Mouse (Mus musculus): ENCODE results near the gene F3.

Gene F3

GRCm38 (mm10) chr3:121722971-121723844 lies at the start of gene F3:
TSS of gene F3 (plus strand) at chr3:121723537.
- DNase-seq (ENCODE audit: low spot score in 2 of 2), result peak in 1 of 2 experiments; percentile 62

GRCm38 (mm10) chr3:121678935-121679334 lies 44.4 kb upstream of the F3 start:
- DNase-seq (ENCODE audit: low spot score in 2 of 2), result no peak

GRCm38 (mm10) chr3:121679443-121679842 lies 43.9 kb upstream of the F3 start:
- no peak for DNase-seq (ENCODE audit: low spot score in 2 of 2)

- DNase-seq (ENCODE audit: low spot score in 2 of 2), result no peak
Observed at GRCm38 (mm10) chr3:121680187-121680586, 43.1 kb upstream of the F3 start.

GRCm38 (mm10) chr3:121682439-121683411 lies 40.6 kb upstream of the F3 start:
- no peak for DNase-seq (ENCODE audit: low spot score in 2 of 2)

GRCm38 (mm10) chr3:121684552-121684951 lies 38.8 kb upstream of the F3 start:
- DNase-seq (ENCODE audit: low spot score in 2 of 2), result no peak

- no peak for DNase-seq (ENCODE audit: low spot score in 2 of 2)
Observed at GRCm38 (mm10) chr3:121684963-121685362, 38.4 kb upstream of the F3 start.

- DNase-seq (ENCODE audit: low spot score in 2 of 2), result no peak
Observed at GRCm38 (mm10) chr3:121685985-121686384, 37.4 kb upstream of the F3 start.

GRCm38 (mm10) chr3:121686408-121686911 lies 36.9 kb upstream of the F3 start:
- no peak for DNase-seq (ENCODE audit: low spot score in 2 of 2)

GRCm38 (mm10) chr3:121687741-121688140 lies 35.6 kb upstream of the F3 start:
- DNase-seq (ENCODE audit: low spot score in 2 of 2), result no peak

- no peak for DNase-seq (ENCODE audit: low spot score in 2 of 2)
Observed at GRCm38 (mm10) chr3:121689029-121689428, 34.3 kb upstream of the F3 start.

GRCm38 (mm10) chr3:121689697-121690096 lies 33.6 kb upstream of the F3 start:
- no peak for DNase-seq (ENCODE audit: low spot score in 2 of 2)

- DNase-seq (ENCODE audit: low spot score in 2 of 2), result no peak
Observed at GRCm38 (mm10) chr3:121693001-121693730, 30.2 kb upstream of the F3 start.

- no peak for DNase-seq (ENCODE audit: low spot score in 2 of 2)
Observed at GRCm38 (mm10) chr3:121693746-121694145, 29.6 kb upstream of the F3 start.

- no peak for DNase-seq (ENCODE audit: low spot score in 2 of 2)
Observed at GRCm38 (mm10) chr3:121697169-121697568, 26.2 kb upstream of the F3 start.

- DNase-seq (ENCODE audit: low spot score in 2 of 2), result no peak
Observed at GRCm38 (mm10) chr3:121699401-121699800, 23.9 kb upstream of the F3 start.

- DNase-seq (ENCODE audit: low spot score in 2 of 2), result no peak
Observed at GRCm38 (mm10) chr3:121699849-121700248, 23.5 kb upstream of the F3 start.

- DNase-seq (ENCODE audit: low spot score in 2 of 2), result no peak
Observed at GRCm38 (mm10) chr3:121700364-121700952, 22.9 kb upstream of the F3 start.

GRCm38 (mm10) chr3:121703155-121703879 lies 20.0 kb upstream of the F3 start:
- DNase-seq (ENCODE audit: low spot score in 2 of 2), result no peak

GRCm38 (mm10) chr3:121703880-121704243 lies 19.5 kb upstream of the F3 start:
- no peak for DNase-seq (ENCODE audit: low spot score in 2 of 2)

Measured in right cerebral cortex, postnatal 36 days (tissue).